Mouse (Mus musculus) lung, adult 18-20 months (tissue): Measurements from ENCODE around the gene Col5a1.

ENCODE experiments used
- DNase-seq, 2 experiments: peaks; one replicate each; pipeline ENCODE4 v3.0.0; 2022; ENCODE audit warnings: mixed read lengths in 2 of 2

Gene Col5a1

DNA sequence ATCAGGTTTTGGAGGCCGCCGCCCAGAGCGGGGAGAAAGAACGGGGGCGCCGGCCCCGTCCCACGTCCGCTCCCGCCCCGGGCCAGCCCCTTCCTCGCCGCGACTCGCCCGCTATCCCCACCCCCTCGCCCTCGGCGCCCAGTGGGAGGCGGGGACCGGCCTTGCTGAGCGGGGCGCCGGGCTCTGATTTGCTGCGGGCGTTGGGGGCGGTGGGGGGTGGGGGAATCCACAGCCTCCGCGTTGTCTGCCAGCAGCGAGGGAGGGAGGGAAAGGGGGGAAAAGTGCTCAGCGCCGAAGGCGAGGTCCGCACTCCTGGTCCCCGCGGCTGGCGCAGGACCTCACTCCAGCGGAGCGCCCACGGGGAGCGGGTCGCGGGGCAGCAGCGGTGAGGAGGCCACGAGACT lies at the start of gene Col5a1:
Gene Col5a1 (plus strand): TSS at position 278 of the 404 bp plus-strand sequence.
- DNase-seq = peak; percentile 78 to 85

DNA sequence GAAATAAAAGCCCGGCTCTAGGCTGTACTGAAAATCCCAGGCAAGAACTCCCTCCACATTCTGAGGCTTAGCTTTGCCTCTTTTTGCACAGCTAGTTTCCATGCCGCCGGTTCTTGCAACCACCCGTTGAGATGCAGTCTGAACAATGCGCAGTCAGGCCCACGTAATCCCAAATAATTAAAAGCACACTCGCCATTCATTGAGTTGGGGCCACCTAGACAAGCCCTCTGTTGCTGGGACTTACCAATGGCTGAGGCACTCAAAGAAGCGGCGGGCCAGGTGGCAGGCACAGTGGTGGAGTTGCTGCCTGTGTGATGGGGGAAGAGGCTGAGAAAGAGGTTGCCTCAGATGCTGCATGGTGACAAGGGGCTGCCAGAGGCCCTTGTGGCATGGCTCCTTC lies 48.1 kb upstream of the Col5a1 start:
- no peak for DNase-seq

DNA sequence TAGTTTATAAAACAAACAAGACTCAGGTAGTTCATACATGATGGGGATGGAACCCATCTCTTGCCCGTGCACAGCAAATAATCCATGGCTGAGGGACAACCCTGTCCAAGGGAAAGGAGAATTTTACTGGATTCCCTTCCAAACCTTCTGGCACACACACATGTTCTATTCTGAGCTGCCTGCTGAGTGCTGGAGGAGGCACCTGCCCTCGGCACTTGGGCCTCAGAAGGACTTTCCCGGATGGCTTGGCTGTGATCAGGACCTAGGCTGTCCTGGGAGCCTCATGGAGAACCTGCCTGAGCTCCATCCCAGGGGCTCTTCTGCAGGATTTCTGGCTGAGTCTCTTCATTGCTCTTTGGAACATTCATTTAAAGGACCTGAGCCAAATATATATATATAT lies 45.3 kb upstream of the Col5a1 start:
- no peak for DNase-seq

DNA sequence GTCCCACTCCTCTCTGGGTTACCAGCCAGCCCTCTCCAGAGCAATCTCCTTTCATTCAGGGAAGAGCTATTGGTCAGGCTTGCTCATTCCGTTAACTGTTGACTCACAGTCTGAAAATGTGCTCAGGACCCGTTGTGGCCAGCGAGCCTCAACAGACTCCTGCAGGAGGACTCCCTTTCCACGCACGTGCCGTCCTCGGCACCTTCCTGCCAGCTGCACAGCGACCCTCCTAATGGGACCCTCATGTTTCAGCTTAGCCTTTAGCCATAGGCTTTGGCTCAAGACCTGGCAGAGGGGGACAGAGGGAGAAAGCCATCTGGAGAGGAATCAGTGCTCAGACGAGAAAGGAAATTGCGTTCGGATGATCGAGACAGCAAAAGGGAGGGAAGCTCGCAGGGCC lies 43.3 kb upstream of the Col5a1 start:
- DNase-seq = no peak

DNA sequence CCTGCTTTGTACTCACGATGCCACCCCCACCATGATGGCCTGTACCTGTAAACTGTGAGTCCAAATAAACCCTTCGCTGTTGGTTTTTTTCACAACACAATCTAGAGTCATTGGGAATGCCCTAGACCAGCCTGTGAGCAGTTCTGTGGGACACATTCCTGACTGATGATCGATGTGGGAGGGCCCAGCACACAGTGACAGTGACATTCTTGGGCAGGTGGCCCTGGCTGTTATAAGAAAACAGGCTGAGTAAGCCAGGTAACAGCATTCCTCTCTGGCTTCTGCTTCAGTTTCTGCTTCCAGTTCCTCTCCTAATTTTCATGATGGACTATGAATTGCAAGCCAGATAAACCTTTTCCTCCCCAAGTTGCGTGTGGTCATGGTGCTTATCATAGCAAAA lies 41.3 kb upstream of the Col5a1 start:
- DNase-seq = no peak

DNA sequence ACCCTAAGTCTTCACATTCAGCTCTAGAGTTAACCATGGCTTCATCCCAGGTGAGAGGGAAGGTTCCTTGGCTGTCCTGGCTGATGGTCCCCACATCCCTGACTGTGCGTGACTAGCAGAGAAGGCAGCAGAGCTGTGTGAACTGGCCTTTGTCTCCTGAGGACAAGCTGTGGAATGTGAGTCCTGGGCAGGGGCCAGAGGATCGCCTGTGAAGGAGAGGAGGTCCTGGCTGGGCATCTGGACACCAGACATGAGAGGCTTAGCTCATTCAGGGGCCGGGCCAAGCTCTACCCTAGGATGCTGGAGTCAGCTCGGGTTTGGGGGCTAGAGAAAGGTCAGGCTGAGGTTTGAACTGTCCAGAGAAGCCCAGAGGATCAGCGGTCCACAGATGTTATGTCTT lies 39.2 kb upstream of the Col5a1 start:
- peak; percentile 18 to 34 for DNase-seq

DNA sequence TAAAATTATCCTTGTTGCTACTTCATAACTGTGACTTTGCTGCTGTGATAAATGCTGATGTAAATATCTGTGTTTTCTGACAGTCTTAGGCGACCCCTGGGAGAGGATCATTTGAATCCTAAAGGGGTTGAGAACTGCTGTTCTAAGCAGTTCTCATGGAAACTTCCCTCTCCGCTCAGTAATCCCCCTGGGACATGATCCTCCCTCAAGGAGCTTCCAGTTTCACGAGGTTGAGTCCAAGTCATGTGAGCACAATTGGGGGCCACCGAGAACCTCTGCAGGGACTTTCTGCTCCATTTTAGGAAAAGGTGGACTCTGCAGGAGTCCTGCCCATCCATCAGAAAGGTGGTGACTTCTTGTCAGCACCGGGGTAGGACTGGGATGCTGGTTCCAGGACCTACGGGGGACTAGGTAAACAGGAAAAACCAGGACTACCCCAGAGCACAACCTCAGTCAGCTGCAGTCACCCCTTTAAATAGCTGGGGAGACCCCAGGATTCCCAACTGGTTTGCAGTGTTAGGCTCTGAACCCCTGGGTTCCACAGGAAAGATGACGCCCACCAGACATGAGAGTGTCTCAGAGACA lies 38.3 kb upstream of the Col5a1 start:
- DNase-seq = no peak

DNA sequence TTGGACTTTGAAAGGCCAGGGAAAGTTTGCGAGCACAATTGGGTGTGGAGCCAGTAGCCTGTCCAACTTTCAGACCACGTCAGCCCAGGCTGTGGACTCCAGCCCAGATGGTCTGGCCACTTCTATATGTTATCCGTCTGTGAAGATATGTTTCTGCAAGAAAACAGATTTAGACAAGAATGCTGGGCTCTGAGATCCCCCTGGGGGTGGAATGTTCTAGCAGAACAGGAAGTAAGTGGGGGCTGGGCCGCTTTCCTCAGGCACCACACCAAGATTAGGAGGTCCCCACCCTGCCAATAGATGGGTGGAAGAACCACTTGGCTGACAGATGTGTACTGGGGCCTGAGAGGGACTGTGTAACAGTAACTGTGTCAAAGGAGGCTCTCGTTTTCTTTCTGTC lies 37.8 kb upstream of the Col5a1 start:
- peak in 1 of 2 experiments; percentile 8 for DNase-seq

DNA sequence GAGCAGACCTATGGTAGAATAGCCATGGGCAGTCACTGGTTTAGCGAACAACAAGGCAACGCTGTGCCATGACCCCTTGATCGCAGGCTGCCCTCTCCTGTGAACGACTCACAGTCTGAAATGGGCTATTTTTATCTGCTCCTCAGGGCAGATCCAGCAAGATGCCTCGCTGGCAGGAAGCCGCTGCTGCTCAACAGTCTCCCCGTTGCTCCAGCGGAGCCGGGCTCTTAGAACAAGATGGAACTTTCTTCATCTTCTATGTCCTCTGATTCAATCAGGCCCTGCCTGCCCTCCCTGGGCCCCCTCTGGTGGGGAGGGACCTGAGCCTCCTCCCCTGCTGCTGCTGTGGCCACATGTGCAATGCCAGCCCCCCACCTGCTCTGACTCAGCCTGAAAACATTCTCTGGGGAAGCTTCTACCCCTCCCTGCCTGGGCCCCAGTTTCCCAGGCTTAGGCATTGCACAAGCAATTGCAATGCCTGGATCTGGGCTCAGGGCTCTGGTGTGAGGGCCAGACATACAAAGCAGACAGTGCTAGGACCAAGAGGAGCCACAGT lies 27.8 kb upstream of the Col5a1 start:
- DNase-seq = peak; percentile 71

DNA sequence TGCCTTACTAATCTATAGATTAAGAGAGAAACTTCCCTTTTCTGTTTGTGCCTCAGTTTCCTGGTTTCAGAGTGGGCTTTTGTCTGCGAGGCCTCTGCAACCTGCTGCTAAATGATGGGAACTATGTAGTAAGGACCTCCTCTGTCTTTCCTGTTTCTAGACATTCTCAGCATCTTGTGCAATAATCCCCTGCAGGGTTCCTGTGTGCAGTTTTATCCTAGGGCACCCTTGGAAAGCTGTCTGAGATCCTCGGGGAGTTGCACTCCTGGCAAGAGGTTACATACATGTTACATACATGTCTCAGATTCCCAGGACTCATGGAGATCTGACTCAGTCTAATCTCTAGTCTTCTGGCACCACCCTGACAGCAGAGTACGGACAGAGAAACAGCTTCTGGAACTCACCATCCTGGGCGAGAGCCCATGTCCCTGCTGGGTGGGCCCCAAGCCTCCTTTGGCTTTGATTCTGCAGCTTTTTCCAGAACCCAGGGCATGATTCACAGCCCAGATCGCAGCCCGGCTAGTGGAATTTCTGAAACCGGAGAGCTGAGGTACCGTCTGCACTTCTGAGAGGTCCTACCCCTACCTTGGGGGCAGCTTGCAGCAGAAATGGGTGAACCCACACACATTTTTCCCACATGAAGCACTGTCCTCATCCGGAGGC lies 24.5 kb upstream of the Col5a1 start:
- peak in 1 of 2 experiments; percentile 18 for DNase-seq

DNA sequence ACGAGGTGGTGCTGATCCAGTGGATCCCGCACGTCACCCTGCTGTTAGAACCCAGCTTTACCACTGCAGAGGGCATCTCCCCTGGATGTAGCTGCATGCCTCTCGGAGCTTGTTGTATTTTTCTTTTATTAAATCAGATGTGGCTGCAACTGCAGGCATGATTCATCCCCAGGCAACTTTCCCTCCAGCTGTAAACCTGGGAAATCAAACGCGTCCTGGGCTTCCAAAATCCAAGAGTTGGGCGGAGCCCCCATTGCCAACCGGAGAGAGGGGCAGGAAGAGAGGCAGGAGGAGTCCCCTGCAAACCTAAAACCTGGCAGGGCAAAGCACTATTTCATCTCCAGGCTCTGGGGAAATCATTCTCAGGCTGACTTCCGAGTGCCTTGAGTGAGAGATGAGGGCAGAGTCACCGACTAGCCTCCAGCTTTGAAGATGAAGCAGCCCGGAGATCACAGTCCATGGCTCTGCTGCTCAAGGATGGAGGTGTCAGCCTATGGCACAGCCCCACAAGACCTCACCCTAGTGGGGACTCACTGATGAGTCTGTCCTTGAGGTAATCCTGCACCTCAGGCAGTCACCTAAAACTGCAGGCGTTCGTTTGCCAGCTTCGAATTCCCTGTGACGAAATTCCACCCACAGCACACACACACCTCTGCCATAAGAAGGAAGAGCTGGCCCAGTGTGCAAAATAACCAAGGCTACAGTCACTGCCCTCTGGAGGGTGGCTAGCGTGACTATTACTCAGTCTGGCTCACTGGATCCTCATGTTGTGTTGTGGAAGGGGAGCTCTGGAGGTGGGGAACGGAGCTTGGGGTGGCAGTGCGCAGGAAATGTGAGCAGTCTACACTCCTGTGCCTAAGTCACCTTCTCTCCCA lies 21.5 kb upstream of the Col5a1 start:
- DNase-seq = no peak

DNA sequence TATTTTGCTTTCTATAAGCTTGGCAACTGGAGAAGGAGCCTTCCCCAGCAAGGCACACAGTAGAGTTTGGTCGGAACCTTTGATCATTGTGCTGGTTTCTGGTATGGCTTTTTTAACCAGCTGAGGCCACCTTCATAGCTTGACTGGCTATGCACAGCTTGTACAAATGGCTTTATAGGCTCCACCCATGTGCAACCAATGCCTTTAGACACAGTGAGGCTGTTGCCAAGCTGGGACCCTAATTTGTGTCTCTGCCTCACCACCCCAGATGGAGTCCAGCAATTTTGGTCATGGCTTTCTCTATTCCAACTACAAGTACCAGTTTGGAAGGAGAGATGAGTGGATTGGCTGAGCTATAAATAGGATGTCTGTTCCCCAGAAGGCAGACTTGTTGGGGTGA lies 15.6 kb upstream of the Col5a1 start:
- DNase-seq = no peak

DNA sequence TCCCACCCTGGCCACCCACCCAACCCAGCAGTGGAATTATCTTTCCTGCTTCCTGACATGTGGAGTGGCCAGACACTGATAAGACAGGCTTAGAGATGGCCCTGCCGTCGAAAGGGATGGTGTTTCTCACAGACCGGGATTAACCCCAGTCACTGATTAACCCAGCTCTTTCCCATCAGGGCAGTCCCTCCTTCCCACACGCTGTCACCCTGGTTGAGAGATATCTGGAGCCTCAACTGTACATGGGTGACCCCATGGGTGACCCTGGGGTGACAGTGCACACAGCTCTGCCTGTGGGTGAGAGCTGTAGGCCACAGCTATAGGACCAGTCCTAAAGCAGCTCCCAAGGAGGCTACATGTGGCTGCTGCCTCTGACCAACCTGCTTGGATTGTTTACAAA lies 15.2 kb upstream of the Col5a1 start:
- DNase-seq = no peak

DNA sequence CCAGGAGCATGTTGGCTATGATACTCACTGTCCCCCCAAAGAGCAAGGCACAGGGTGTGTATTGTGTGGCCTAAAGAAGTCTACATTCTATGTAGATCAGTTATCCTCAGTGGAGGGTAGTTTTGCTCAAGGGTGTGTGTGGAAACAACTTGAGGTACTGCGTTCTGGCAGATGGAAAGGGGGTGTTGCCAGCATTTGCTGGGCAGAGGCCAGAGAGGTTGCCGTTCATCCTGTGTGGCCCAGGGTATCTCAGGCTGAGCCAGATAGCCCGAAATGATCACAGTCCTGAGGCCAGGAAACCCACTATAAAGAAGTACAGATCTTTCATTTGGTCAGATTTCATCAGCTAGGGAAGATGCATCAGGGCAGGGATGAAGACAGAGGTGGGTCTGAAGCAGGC lies 13.9 kb upstream of the Col5a1 start:
- no peak for DNase-seq

DNA sequence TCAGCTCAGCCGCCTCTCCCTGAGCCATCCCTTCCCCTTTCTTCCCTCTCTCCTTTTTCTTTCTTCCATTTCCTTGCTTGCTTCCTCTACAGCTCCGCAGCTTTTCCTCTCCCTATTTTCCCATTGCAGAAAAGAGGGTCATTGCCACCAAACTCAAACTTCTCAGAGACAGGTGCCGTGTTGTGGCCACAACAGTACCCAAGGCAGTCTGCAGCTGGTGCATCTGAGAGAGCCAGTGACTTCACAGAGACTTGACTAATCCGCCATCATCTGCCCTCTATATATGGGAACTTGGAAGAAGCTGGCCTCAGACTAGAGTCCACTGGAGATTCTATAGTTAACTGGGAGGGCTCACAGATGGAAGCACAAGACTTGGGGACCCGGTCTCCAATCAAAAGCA lies 13.2 kb upstream of the Col5a1 start:
- no peak for DNase-seq

DNA sequence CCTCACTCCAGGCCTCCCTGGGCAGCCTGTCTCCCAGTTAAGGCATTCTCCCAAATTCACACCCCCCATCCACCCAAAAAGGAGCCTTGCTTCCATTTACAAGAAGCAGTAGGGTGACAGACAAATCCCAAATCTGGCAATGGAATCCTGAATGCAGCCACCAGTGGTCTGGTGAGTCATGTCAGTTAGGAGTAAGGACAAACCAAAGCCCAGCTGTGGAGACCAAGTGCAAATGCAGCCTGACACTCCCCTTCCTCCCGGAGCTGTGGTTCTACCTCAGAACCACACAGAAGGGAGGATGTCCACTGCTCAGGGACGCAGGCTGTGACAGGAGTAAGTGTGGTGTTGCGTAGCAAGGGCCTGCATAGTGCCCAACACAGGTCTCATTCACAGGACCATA lies 11.6 kb upstream of the Col5a1 start:
- no peak for DNase-seq

DNA sequence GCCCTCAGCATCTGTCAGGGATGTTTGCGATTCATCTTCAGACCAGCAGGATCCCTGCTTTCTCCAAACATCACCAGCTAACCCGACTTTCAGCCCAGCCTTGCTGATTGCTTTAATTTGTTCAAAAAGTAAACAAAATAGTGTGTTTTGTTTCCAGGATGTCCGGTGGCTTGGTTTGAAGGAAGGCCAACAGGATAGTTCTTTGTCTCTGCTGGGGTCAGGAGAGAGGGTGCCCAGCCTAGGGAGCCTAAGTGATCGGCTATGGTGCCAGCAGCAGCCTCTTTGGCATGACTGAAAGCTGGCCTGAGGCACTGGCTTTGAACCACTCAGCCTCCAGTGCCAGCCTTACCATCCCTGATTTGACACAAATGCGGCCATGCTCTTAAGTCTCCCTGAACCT lies 11.0 kb upstream of the Col5a1 start:
- DNase-seq = peak in 1 of 2 experiments; percentile 33

DNA sequence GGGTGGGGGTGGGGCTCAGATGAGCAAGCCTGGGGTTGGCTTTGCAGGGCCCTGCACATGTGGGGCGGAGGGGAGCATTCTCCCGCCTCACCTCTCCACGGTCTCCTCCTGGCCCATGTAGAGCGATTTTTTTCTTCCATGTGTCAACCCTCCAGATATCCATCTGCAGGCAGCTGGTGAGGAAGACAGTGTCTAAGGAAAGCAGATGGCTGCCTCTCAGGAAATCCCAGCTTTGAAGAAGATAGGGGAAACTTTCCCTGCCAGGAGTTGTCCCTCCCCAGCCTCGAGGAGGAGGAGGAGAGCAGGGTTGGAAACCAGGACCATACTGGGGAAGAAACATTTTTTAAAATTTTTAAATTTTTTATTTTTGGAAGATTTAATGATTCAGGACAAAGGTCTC lies 10.4 kb upstream of the Col5a1 start:
- no peak for DNase-seq

DNA sequence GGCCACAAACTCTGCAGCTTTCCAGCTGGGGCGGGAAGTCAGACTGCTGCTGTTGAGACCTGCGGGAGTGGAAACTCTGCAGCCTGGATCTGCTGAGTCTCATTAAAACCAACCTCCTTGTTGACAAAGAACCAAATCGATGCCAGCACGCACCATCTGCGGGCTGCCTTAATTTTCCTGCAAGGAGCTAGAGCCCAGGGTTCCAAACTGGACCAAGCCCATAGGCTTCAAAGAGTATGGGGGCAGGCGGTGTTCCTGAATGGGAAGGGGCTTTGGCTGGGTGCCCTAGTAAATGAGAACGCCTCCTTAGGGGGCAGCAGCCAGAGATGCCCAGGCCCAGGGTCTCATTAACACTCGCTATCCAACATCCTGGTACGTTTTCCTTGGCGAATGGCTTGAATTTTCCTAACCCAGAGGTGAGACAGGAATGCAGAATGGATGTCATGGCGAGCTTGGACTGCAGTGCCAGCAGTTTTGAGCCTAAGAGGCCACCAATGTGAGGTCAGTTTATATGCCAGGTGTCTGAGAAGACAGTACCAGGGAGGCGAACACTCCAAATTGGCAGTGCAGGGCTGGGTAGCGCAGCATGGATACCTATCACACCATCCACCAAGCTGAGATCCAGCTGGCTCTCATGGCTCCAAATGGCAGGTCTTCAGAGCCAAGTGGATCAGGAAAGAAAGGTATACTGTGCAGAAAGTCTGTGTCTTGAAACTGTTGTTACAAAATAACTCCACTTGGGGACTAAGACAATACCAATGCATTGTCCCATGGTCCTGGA lies 9.3 kb upstream of the Col5a1 start:
- DNase-seq = no peak

DNA sequence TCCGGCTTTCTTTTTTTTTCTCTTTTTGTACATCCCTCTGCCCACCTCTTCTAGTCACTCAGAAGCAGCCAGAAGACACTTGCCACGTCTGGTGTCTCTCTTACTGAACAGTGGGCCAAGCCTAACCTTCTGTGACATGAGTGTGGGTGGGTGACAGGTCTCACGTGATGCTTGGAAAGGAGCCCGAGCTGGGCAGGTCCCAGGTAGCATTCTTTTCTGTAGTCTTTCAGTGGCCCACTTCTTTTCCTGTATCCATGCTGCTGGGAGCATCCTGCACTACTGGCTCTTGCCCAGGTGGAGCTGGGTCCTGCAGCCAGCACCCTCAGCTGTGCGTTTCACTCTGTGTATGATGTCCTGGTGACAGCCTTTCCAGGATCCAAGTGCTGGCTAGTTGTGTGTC lies 8.2 kb upstream of the Col5a1 start:
- DNase-seq = no peak

DNA sequence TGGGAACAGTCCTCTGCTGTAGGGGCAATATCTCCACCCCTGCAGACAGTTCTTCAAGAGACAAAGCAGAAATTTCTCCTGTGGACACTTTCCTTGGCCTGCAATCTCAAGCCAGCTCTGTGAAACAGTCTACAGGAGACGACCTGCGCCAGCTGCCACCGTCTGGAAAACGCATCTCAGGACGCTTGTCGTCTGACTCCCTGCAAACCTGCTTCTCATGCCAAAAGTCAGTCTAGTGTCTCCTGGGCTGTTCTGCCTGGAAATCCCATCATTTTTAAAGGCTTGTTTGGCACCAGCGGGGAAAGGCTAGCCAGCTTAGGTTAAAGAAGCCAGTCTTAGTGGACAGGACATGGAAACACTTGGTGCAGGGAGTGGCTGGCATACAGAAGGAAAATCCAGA lies 2.9 kb upstream of the Col5a1 start:
- DNase-seq = no peak

DNA sequence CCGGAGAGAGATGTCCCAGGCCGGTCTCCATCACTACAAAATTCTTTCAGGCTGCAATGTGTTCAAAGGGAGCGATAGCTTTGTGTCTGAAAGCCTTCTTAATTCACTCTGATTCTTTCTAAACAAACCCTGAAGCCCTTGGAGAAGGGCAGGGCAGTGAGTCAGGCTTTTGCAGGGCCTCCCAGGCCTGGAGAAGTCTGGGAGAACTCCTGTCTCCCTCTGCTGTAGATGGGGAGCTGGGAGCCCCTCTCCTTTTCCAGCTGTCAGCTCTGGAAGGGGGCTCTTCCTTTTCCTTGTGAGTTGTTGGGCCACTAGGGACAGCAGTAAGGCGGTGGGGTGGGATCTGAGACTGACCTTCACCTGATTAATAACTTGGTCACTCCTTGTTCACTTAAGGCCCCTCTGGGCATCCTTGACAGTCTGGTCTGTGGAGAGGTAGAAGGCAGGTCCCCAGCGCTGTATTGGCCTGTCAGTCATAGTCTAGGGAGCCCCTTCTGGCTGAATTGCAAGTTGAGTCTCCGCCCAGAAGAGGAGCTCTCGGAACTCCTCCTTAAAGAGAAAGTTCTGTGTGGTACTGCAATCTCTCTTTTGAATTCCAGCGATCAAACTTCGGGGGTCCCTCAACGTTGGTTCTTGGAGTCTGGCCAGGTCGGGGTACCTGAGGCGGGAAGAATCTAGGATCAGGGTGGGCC lies 623 bp upstream of the Col5a1 start:
- DNase-seq = peak; percentile 57 to 61
